Mouse (Mus musculus) midbrain, embryonic 11.5 days (tissue): ENCODE measurements around the gene 4430402I18Rik. TPM values are rescaled to one million over a fixed set of nuclear protein-coding genes. Genes with fewer than 3 reads are reported as not detected.

ENCODE experiments used
- ATAC-seq: fragments of 200-750 bp; cut with Nextera tagmentation; 2 replicates; pipeline ENCODE4 v1.8.0; 2017; ENCODE audit warnings: moderate TSS enrichment, moderate library complexity; ENCODE audit not compliant: low FRiP score
- DNase-seq: peaks from one replicate; pipeline ENCODE4 v3.0.0; 2015; ENCODE audit warnings: low spot score; ENCODE audit errors: missing footprints
- H3K27ac ChIP-seq: fragments of 300-500 bp; sonication (generic); 2 replicates; pipeline ENCODE4 v1.5.1; 2014; ENCODE audit warnings: low read depth, low read length
- H3K27me3 ChIP-seq: fragments of 300-500 bp; sonication (generic); 2 replicates; pipeline ENCODE4 v1.6.1; 2014; ENCODE audit warnings: mild to moderate bottlenecking, low read length, moderate library complexity, mixed read lengths; ENCODE audit not compliant: control insufficient read depth, insufficient read depth
- H3K36me3 ChIP-seq: fragments of 300-500 bp; sonication (generic); 2 replicates; pipeline ENCODE4 v1.6.1; 2014; ENCODE audit warnings: mild to moderate bottlenecking, low read length, moderate library complexity, mixed read lengths; ENCODE audit not compliant: control insufficient read depth, insufficient read depth
- H3K4me1 ChIP-seq: fragments of 300-500 bp; sonication (generic); 2 replicates; pipeline ENCODE4 v1.6.1; 2014; ENCODE audit warnings: low read length; ENCODE audit not compliant: control insufficient read depth, insufficient read depth
- H3K4me2 ChIP-seq: fragments of 300-500 bp; sonication (generic); 2 replicates; pipeline ENCODE4 v1.6.1; 2014; ENCODE audit warnings: mild to moderate bottlenecking, moderate library complexity
- H3K4me3 ChIP-seq: fragments of 300-500 bp; sonication (generic); 2 replicates; pipeline ENCODE4 v1.5.1; 2014; ENCODE audit warnings: low read depth, low read length
- H3K9ac ChIP-seq: fragments of 300-500 bp; sonication (generic); 2 replicates; pipeline ENCODE4 v1.6.1; 2014; ENCODE audit warnings: low read length
- H3K9me3 ChIP-seq: fragments of 300-500 bp; sonication (generic); 2 replicates; pipeline ENCODE4 v1.6.1; 2016; ENCODE audit warnings: low read length; ENCODE audit not compliant: control insufficient read depth
- WGBS: fragments of 180-500 bp; shearing (Covaris S2); extraction: QIAGEN DNeasy Blood & Tissue Kit; methylation state at CpG from one replicate; pipeline ENCODE4 v1.1.7; 2014; 5-methylcytosine and 5-hydroxymethylcytosine counted together
- polyA plus RNA-seq: library from polyadenylated mRNA; unstranded; fragments of >200 nt; fragmentation: Nextera tagmentation; extraction: Ambion mirVana; gene quantifications from 2 replicates; pipeline ENCODE4 v1.2.1, GENCODE M21; 2014

Gene 4430402I18Rik
- polyA plus RNA-seq, 1 experiment from 2014 or later, result 0.46 TPM

DNA sequence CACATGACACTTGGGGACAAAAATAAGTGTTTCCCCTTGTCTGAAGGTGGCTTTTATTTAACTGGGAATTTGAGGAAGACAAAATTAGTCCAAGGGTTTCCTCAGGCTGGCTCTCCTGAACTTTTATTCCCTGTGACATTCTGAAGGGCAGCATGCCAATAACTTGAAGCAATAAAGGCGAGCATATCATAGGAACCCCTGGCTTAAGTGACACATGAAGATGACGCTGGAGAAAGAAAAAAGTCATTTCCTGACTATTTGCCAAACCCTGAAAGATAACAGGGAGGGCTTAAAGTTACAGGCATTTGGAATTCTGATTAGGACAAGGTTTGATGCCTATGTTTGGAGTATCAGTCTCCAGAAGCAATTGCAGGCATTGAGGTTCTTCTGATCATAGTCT lies 20.3 kb downstream of the 4430402I18Rik start:
- Histone ChIP-seq H3K27me3 (no peaks in the 10 kb centered on the region), H3K9me3 (no peaks in the 10 kb centered on the region), H3K4me1 (no peaks in the 10 kb centered on the region), H3K9ac (no peak overlapping the region), H3K36me3 (no peaks in the 10 kb centered on the region), H3K27ac (no peak overlapping the region), H3K4me3 (no peak overlapping the region), H3K4me2 (no peak overlapping the region)
- WGBS, result 70% methylated on average over 2 of the region's 2 CpGs
- ATAC-seq (no peak), DNase-seq (no peak)

DNA sequence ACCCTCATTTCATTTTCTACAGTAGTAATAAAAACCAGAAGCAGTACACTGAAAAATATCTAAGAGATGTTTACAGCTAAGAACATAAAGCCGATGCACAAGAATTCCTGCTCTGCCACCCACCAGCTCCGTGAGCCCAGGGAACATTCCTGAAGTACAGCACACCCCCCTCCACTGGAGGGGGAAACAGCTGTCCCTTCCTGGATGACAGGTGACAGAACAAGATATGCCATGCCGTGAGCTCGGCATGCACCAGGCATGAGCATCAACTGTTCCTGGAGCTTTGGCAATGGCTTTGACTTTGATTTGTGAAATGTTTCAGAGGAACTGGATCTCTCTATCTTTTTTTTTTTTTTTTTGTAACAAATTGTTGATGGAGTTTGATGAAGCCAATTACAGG lies 20.8 kb downstream of the 4430402I18Rik start:
- no peak for DNase-seq
- no peak overlapping the region for H3K4me3 ChIP-seq
- H3K9ac ChIP-seq, result no peak overlapping the region
- no peak overlapping the region for H3K4me2 ChIP-seq
- ATAC-seq, result no peak
- 67% methylated on average over 4 of the region's 4 CpGs for WGBS
- H3K36me3 ChIP-seq, result no peaks in the 10 kb centered on the region
- H3K27ac ChIP-seq, result no peak overlapping the region
- no peaks in the 10 kb centered on the region for H3K27me3 ChIP-seq
- H3K9me3 ChIP-seq, result no peaks in the 10 kb centered on the region
- no peaks in the 10 kb centered on the region for H3K4me1 ChIP-seq

- ATAC-seq (no peak), DNase-seq (no peak)
- H3K9ac ChIP-seq, result no peak overlapping the region
- H3K27ac ChIP-seq, result no peak overlapping the region
- no peaks in the 10 kb centered on the region for H3K9me3 ChIP-seq
- H3K36me3 ChIP-seq, result no peaks in the 10 kb centered on the region
- H3K4me2 ChIP-seq, result no peak overlapping the region
- H3K4me1 ChIP-seq, result no peaks in the 10 kb centered on the region
- H3K27me3 ChIP-seq, result no peaks in the 10 kb centered on the region
- no peak overlapping the region for H3K4me3 ChIP-seq
- 71% methylated on average over 4 of the region's 4 CpGs for WGBS
Observed at GRCm38 (mm10) chr19:28941271-28941670, 26.3 kb downstream of the 4430402I18Rik start.

DNA sequence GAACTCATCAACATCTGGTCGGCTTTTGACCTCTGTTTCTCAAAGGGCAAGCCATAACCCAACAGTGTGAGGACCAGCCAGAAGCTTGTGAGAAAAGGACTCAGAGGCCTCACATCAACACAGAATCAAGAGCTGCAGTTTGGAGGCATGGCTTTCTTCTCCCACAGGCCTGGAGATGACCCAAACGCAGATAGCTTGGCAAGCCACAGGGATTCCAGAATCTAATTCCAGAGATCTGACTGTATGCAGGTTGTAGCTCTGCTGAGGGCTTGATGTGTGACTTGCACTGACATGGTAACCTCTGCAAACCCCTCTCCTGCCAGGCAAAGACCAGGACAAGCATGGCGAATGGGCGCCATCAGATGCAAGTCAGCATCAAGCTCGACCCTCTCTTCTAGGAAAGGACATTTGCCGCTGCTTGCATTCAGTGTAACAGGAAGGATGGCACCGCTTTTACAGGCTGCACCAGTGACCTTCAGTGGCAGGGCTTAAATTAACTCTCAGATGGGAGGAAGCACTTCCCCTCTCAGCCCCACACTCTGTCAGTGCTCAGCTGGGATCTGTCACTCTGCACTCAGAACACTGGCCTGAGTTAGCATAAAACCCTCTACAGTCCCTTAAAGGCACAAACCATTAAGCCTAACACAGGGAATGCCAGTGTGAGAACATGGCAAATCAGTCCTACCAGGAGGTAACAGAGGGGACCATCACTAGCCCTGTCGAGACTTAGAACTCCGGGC lies 27.3 kb downstream of the 4430402I18Rik start:
- H3K9me3 ChIP-seq, result no peaks in the 10 kb centered on the region
- DNase-seq (no peak), ATAC-seq (no peak)
- no peak overlapping the region for H3K9ac ChIP-seq
- no peaks in the 10 kb centered on the region for H3K27me3 ChIP-seq
- H3K4me2 ChIP-seq, result no peak overlapping the region
- H3K4me1 ChIP-seq, result no peaks in the 10 kb centered on the region
- 84% methylated on average over 9 of the region's 9 CpGs for WGBS
- H3K36me3 ChIP-seq, result no peaks in the 10 kb centered on the region
- no peak overlapping the region for H3K27ac ChIP-seq
- no peak overlapping the region for H3K4me3 ChIP-seq

GRCm38 (mm10) chr19:28934897-28935296 lies 32.7 kb downstream of the 4430402I18Rik start:
- WGBS, result 85% methylated on average over 3 of the region's 3 CpGs
- DNase-seq (no peak), ATAC-seq (no peak)
- Histone ChIP-seq H3K36me3 (no peaks in the 10 kb centered on the region), H3K27ac (no peak overlapping the region), H3K4me2 (no peak overlapping the region), H3K27me3 (no peaks in the 10 kb centered on the region), H3K4me3 (no peak overlapping the region), H3K9me3 (no peaks in the 10 kb centered on the region), H3K9ac (no peak overlapping the region), H3K4me1 (no peaks in the 10 kb centered on the region)

DNA sequence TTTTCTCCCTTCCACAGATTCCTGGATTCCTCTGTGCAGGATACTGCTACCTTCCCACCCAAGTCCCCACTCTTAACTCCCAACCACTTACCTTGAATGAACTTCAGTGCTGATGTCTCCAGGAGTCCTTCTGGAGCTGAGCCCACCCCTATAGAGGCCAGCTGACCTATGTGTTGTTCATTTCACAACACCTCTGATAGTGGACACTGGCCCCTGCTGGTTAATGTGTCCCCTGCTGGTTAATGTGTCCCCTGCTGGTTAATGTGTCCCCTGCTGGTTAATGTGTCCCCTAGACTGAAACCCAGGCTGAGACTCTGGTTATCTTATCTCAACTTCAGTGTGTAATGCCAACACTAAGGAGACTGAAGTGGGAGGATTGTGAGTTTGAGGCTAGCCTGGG lies 38.6 kb downstream of the 4430402I18Rik start:
- no peak overlapping the region for H3K27ac ChIP-seq
- DNase-seq, result no peak
- no peaks in the 10 kb centered on the region for H3K36me3 ChIP-seq
- H3K4me3 ChIP-seq, result no peak overlapping the region
- no peak overlapping the region for H3K9ac ChIP-seq
- H3K4me1 ChIP-seq, result no peaks in the 10 kb centered on the region
- ATAC-seq, result no peak
- no peaks in the 10 kb centered on the region for H3K9me3 ChIP-seq
- H3K4me2 ChIP-seq, result no peak overlapping the region
- no peaks in the 10 kb centered on the region for H3K27me3 ChIP-seq

DNA sequence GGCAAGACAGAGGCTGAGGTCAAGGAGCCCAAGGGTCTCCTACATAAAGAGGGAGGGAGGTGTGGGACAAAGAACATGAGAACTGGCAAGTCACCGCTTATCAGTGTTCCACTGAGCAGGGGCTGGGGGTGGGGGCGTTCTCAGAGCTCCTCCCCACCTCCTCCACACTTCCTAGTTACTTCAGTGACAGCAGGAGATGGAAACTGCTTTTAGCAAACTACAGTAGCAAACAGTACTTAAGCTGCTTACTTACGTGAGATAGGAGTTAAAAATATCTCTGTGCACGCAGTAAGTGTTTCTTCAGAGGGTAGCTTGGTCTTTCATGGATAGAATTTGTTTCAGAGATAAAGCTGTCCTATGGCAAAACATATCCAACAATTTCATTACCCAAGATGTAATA lies 40.2 kb downstream of the 4430402I18Rik start:
- H3K27me3 ChIP-seq, result no peaks in the 10 kb centered on the region
- no peak overlapping the region for H3K9ac ChIP-seq
- H3K4me3 ChIP-seq, result no peak overlapping the region
- 82% methylated on average over 4 of the region's 4 CpGs for WGBS
- H3K4me1 ChIP-seq, result no peaks in the 10 kb centered on the region
- H3K36me3 ChIP-seq, result no peaks in the 10 kb centered on the region
- no peak overlapping the region for H3K4me2 ChIP-seq
- no peak overlapping the region for H3K27ac ChIP-seq
- no peaks in the 10 kb centered on the region for H3K9me3 ChIP-seq
- DNase-seq (no peak), ATAC-seq (no peak)

DNA sequence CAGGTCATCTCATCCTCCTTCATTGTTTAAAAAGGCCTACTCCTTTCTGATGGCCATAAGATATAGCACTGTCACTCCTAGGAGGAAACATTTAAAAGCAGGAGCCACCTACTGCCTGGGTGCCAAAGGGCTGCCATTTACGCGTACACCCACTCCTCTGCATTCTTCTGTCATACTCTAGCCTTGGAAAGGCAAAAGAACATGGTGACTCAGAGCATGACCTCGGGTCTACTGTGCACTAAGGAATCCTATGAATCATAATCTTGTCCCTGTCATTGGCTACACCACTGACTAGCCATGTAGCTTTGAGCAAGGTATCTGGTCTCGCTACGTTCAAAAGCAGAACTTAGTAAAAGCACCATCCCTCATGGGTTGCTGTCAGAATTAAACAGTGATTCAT lies 41.2 kb downstream of the 4430402I18Rik start:
- DNase-seq (no peak), ATAC-seq (no peak)
- Histone ChIP-seq H3K27me3 (no peaks in the 10 kb centered on the region), H3K36me3 (no peaks in the 10 kb centered on the region), H3K4me2 (no peak overlapping the region), H3K9me3 (no peaks in the 10 kb centered on the region), H3K4me3 (no peak overlapping the region), H3K9ac (no peak overlapping the region), H3K27ac (no peak overlapping the region), H3K4me1 (no peaks in the 10 kb centered on the region)
- WGBS, result 89% methylated on average over 5 of the region's 5 CpGs

DNA sequence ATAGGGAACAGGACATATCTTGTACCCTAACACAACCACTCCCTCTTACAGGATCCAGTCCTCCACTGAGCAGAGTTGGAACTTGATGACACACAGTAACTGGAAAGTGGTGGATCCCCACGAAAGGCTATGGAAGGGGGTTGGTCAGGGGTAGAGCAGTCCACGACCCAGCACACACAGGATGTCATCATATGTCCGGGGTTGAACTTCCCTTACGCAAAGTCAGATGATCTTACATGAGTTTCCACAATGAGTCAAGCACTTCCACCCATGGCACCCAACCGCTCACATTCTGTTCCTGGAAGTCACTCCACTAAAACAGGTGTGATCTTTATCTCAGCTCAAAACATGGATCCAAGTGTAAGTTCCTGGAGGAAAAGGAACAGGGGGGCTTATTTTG lies 49.8 kb downstream of the 4430402I18Rik start:
- H3K27ac ChIP-seq, result no peak overlapping the region
- no peak overlapping the region for H3K9ac ChIP-seq
- ATAC-seq (no peak), DNase-seq (peak; percentile 21)
- no peak overlapping the region for H3K4me2 ChIP-seq
- H3K9me3 ChIP-seq, result no peaks in the 10 kb centered on the region
- H3K27me3 ChIP-seq, result no peaks in the 10 kb centered on the region
- no peaks in the 10 kb centered on the region; the same call in 1 of the 2 replicates for H3K4me1 ChIP-seq
- H3K36me3 ChIP-seq, result no peaks in the 10 kb centered on the region
- WGBS, result 86% methylated on average over 5 of the region's 5 CpGs
- no peak overlapping the region for H3K4me3 ChIP-seq
